Mouse (Mus musculus) frontal cortex, adult (tissue): Measurements from ENCODE around the gene Mybpc1.
"Not testable (repeated sequence)": the region's sequence is repeated elsewhere in the genome, so short reads cannot be mapped to it uniquely, and the experiment has no call there.

Experiments
- ATAC-seq: cut with Nextera tagmentation; 2 replicates; pipeline ENCODE4 v1.9.2; 2017; ENCODE audit warnings: mild to moderate bottlenecking, moderate library complexity, mixed read lengths; ENCODE audit not compliant: low TSS enrichment

Mybpc1 gene

GRCm38 (mm10) chr10:88494959-88495587 lies 109.9 kb downstream of the Mybpc1 start:
- no peak for ATAC-seq

GRCm38 (mm10) chr10:88492658-88493057 lies 112.3 kb downstream of the Mybpc1 start:
- no peak for ATAC-seq

GRCm38 (mm10) chr10:88491632-88492031 lies 113.3 kb downstream of the Mybpc1 start:
- no peak for ATAC-seq

GRCm38 (mm10) chr10:88488629-88489028 lies 116.3 kb downstream of the Mybpc1 start:
- ATAC-seq, result no peak

GRCm38 (mm10) chr10:88482866-88483265 lies 122.1 kb downstream of the Mybpc1 start:
- ATAC-seq, result not testable (repeated sequence)
